Mouse (Mus musculus): ENCODE measurements at regions not wholly inside any gene's neighbourhood (a gene's known extent, or its start where the extent isn't known, plus 50 kb on each side); places are given as distances from the start of the nearest gene placed in this dataset.
"Not testable (repeated sequence)": the region's sequence is repeated elsewhere in the genome, so short reads cannot be mapped to it uniquely, and the experiment has no call there.

- not testable (repeated sequence) for DNase-seq
Measured at GRCm38 (mm10) chr9:6845281-6845680, 339.0 kb downstream of the Dync2h1 start.

GRCm38 (mm10) chr9:6834936-6835335 is 349.3 kb downstream of the Dync2h1 start:
- not testable (repeated sequence) for DNase-seq

- DNase-seq, result no peak
Measured at GRCm38 (mm10) chr9:6834470-6834869, 349.8 kb downstream of the Dync2h1 start.

- DNase-seq, result no peak
Measured at GRCm38 (mm10) chr9:6832862-6833261, 351.4 kb downstream of the Dync2h1 start.

DNA sequence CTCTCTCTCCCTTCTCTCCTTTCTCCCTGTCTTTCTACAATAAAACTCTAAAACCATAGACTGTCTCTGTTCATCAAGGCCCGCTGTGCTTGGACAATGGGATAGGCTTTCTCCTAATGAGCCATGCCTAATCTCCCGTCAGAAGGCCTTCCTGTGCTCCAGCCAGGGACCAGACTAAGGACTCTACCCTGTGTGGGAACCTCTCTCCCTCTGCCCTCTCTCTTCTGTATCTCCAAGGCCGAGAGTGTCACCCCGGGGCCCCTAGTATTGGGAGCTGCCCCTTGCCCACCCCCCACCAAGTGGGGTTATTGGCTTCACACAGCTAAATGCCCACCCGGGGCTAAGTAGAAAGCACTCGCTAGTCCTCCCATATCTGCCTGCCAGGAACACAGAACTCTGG is 352.6 kb downstream of the Dync2h1 start:
- not testable (repeated sequence) for DNase-seq

DNA sequence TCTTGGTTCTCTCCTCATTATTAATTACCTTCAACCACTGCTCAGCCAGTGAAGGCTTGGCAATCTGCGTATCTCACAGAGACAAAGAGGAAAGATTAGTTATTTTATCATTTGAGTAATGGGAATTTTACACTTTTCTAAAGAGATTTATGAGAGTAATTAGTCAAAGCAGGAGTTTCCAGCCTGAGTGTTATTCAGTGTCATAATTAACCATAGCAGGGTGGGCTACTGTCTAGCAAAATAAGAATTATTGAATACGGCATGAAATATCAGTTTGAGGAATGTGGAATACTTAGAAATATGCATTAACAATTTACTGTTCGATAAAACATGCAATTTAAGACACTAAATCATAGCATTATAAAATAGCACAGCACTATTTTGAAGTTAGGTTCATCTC is 357.7 kb downstream of the Dync2h1 start:
- no peak for DNase-seq

DNA sequence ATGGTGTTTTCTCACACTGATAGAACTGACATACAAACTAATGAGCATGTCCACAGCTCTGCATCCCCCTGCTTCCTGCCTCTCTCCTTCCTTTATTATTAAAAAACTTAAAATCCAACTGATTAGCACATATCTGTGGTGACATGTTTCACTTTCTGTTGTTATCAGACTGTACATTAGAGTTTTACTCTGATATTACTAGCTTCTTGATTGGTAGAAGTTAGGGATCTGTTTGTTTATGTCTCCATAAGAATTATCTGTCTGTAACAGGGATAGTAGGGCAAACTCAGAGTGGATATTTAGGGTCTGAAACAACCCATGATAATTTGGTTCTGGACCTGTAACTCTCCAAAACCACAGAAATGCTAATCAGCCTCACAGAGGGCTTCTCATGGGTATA is 358.6 kb downstream of the Dync2h1 start:
- no peak for DNase-seq

- not testable (repeated sequence) for DNase-seq
Measured at GRCm38 (mm10) chr9:6823946-6824345, 360.3 kb downstream of the Dync2h1 start.

- no peak for DNase-seq
Measured at GRCm38 (mm10) chr9:6823536-6823935, 360.7 kb downstream of the Dync2h1 start.

- DNase-seq, result no peak
Measured at GRCm38 (mm10) chr9:6776671-6777070, 407.6 kb downstream of the Dync2h1 start.

DNA sequence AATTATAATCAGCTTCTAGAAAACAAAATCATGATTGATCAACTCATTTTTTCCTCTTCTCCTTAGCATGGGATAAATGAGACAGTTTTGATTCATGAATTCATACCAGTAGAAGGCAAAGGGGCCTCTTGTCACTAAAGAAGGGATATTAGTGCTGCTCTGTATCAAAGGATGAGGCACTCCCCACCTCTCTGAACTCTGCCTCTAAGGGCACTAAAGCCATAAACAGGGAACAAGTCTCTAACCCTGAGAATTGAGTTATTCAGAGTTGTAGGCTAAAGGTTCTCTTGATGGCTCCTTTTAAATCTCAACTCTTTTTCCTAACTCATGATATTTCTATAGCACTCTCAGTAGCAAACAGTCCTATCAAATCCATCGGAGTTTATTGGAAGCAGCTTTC is 442.8 kb downstream of the Dync2h1 start:
- no peak for DNase-seq

DNA sequence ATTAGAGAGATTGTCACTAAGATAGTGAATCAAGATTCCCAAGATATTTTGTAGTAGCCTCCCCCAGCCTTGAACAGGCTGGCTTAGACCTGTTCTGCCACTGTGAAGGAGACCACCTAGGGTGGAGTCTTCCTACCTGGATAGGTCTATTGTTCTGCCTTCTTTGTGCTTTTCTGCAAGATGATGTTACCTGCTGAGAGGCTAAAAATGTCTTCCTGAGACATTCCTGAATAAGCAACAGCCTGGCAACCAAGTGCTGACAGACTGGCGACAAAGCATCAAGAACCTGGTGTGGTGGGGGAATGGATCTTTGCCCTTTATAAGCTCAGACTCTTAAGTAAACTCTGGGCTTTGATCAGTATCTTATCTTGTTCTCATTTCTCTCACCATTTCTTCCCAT is 447.8 kb downstream of the Dync2h1 start:
- DNase-seq, result no peak

GRCm38 (mm10) chr9:6726411-6726810 is 456.8 kb upstream of the Ddi1 start:
- DNase-seq, result no peak

DNA sequence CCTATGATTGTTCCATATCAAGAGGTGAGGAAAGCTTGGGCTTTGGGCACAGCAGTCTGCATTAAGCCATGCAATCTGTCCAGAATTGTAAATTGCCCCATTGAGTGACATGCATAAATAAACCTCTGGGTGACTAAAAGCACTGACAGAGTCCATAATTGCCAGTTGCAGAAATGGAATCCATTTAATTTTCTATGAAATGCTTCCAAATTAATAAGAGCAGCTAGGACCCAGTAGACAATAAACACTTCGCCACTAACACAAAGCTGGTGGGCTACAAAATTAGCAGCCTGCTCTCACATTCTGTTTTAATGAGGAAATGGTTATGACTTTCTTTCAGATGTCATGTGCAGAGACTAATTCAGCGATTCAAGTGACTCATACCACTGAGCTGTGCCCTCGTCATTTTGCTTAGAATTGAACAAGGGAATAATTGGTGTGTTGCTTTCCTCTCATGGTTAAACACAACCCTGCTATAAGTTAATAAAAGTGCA is 407.6 kb upstream of the Ddi1 start:
- DNase-seq, result no peak

DNA sequence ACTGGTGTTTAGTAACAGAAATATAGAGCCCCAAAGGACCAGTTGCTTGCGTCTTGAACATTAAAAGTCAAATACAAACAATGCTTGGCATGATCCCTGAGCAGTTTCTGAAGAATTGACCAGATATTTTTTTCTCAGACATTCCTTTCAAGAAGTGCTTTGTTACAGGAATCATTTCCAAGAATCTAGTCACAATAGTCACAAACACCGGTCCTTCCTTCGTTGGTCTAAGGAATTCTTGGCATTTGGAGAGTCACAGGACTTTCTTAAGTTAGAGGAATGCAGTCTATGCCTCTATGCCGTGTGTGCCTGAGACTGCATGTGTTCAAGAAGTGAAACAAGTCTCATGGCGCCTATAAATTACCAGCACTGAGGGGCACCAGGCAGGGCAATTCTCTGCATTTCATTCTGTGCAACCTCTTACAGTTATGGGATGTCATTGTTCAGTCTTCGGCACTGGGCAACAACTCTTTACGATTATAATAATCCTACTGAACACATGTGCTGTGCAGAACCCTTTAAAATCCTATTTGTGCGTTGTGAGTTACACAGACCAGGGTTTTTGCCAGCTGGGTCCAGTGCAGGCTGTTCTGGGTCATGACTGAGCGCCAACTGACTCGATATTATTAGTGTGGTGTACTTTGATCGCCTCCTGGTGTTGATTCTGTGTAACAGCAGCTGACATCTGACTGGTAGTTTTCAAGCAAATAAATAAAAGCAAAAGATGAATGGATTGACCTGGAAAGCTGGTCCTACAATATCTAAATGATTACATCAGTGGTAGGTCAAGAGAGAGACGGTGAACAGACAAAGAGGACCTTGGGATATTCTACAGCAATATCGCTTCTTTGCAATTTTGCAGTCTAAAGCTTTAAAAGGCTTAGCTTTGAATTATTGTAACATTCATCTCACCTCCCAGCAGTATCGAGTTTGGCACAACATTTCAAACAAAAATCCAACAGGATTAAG is 398.6 kb upstream of the Ddi1 start:
- peak; percentile 44 for DNase-seq

- no peak for DNase-seq
Measured at GRCm38 (mm10) chr9:6665679-6666078, 396.0 kb upstream of the Ddi1 start.

DNA sequence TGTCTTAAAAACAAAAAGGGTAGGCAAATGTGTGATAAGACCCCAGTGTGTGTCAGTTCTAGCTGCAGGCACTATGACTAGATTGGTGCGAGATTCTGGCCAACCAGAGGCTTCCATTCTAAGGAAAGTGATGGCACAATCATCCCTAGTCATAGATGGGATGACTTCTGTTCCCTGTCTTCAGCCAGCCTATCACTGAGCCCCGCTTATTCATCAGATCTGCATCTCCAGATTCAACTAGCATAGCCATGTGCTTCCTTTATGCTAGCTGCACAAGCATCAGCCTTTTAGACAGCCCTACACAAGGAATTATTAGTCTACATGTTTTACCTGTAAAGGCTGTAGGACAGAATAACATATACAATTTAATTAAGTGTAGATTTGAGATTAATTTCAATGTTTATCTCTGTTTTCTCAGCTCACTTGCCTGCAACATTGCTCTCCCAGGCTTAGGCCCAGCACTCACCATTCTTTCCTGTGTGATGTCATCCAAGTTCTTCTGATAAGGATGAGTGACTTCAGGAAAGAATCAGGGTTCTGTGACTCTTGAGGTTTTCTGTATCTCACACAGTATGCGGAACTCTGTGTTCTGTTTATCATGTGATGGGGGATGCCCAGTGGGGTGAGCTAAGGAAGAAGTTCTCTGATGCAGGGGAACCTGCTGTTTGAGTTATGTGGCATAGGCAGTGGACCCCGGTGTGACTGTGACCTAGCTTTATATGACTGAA is 382.8 kb upstream of the Ddi1 start:
- DNase-seq, result no peak

DNA sequence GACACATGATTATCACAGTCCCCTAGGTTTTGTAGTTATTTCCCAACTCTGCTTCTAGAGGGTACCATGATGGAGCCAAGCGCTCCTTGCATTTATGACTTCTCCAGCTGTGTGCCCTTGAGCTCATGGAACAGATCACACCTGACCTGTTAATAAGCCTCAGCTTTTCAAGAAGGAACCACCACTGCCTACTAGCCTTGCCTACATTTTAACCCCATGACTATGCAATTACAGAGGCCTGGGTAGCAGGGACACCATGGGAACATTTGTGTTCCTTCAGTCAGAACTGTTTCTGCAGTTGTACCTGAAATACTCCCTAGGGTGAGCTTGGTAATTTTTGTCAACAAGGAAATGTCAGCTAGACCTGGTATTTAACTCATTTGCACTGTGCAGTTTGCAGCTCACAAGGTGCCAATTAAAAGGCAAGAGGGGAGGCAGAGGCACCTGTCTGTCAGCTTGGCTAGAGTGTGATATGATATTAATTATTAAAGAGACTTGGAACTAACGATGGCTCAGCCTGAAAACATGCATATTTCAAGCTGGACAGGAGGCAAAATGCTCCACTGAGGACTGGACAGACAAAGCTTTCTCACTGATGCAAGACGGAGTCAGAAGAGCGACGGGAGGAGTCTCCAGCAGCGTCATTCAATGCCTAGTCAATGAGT is 382.1 kb upstream of the Ddi1 start:
- DNase-seq, result no peak

GRCm38 (mm10) chr9:6645796-6646309 is 376.2 kb upstream of the Ddi1 start:
- no peak for DNase-seq

GRCm38 (mm10) chr9:6645321-6645720 is 375.7 kb upstream of the Ddi1 start:
- DNase-seq, result no peak

- no peak for DNase-seq
Measured at GRCm38 (mm10) chr9:6617155-6617554, 347.5 kb upstream of the Ddi1 start.

DNA sequence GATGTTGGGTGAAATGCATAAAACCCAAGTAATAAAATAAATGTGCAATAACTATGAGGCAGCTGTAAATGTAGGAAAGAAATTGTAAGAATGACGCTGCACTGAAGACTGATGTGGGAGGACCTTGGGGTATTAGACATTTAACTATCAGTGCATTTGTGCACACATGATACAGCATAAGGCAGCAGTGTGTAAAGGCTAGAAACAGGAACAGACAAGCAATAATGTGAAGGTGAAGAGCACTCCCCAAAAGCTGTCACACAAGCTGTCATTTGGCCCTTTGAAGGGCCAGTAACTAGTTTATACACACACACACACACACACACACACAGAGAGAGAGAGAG is 339.6 kb upstream of the Ddi1 start:
- no peak for DNase-seq
